Mouse (Mus musculus) cerebellum, postnatal 14 days (tissue): ENCODE results near the gene Cdk5rap1.
"Not testable (repeated sequence)": the region's sequence is repeated elsewhere in the genome, so short reads cannot be mapped to it uniquely, and the experiment has no call there.

Experiments
- DNase-seq, 2 experiments: peaks; one replicate each; pipeline ENCODE4 v3.0.0; 2021; ENCODE audit warnings: mixed read lengths in 2 of 2

The Cdk5rap1 gene

DNA sequence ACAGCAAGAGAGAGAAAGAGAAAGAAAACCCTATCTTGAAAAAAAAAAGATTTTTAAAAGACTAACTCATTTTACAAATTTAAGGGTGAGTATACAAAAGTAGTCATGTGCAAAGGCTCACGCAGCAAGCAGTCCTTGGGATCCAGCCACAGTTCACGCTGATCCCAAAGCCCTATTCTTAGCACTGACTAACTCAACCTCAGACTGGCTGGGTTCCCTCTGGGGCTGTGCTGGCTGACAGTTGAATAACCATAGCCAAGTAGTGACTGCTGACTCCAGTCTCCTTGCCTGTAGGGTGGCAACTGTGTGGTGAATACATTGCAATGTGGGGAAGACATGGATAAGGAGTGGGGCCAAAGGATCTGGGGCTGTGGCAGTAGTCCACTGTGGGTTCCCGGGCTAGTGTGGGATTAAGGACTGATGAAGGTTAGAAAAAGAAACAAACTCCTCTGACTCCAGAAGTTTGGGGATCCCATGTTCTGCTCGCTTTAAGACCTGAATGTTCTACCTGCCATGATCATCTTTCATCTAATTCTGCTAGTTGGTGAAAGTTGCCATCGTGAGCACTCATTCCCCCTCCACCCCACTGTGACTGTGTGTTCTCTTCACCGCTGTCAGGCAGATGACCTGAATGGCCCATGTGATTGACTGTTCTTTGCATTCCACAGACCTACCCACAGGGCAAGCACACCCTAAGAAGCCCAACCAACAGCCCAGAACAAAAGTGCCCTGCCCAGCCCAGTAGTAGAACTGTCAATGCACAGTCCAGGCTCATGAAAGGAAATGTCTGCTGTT, 2.2 kb upstream of the Cdk5rap1 start:
- peak; percentile 37 to 42 for DNase-seq

DNA sequence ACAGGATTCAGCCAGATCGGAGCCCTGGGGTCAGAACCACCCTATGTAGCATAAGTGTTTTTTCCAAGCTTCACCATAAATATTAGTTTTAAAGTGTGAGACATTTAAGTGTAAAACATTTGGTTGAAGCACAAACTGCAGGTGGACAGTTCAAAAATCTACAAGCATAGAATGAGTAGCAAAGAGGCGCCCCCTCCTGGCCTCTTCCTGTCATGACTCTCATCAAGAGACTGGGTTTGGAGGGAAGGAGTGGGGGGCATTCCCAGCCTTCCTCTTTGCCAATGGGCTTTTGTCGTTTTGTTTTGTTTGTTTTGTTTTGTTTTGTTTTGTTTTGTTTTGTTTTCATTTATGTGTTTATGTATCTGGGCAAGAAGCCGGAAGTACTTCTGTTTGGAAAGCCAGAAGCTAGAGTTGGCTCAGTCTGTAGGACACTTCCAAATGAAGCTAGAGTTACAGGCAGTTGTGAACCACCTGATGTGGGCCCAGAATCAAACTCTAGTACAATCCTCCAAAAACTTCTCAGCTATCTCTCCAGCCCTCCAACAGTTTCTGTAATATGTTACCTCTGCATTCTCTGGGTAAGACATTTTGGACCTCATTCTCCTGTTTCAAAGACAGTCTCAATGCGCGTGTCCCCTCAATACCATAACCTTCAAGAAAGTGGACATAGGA, 1.3 kb upstream of the Cdk5rap1 start:
- peak; percentile 75 to 88 for DNase-seq

DNA sequence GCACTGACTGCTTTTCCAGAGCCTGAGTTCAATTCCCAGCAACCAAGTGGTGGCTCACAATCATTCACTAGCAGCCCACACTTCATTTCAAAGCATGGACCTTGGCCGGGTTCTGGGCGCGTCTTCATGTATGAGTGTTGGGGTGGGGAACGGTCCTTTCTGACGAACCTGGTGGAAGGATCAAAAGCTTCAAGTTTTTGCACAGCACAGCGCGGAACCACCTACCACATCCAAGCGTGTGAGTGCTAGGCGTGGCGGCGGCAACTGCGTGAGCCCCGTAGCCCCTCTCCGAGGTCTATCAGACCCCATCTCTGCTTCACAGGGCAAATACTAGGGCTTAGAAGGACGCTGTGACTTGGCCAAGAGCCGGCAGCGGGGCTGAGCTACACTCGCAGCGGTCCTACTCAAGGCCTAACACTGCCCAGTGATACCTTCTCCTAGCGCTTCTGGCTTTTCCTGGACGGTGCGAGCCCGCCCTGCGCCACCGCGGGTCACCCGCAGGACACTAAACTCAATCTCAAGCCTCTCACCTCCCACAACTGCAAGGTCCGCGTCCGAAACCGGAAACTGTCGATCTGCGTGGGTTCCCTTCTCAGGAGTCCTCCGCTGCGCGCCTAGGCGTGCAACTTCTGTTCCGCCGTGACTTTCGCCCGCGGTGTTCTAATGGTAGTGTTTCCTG, 520 bp downstream of the Cdk5rap1 start:
- peak; percentile 94 to 95 for DNase-seq

DNA sequence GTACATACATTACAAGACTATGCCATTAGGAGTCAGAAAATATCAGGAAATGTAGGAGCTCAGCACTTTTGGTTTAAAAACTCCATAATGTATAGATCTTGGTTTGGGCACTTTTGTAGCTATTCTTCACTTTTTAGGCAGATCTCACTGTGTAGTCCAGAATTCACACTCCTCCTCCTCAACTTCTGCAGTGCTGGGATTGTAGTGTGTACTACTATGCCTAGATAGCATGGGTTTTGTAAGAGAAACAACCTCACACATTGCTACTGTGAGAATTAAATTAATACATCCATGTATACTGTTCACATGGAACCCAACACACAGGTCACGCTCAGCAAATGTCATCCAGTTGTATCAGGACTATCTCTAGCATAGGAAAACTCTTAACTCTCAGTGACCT, 5.3 kb downstream of the Cdk5rap1 start:
- no peak for DNase-seq

DNA sequence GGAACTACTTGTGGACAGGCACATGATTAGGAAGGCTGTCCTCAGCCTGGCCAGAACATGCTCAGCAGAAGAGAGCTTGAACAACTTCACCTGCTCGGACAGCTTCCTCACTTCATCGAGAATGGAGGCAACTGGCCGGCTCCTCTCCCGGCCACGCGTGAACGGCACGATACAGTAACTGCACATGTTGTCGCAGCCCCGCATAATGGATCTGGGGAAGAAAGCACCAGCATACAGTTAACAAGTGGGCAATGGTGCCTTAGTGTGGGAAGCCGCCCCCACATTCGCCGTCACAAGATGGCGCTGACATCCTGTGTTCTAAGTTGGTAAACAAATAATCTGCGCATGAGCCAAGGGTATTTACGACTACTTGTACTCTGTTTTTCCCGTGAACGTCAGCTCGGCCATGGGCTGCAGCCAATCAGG, 18.8 kb downstream of the Cdk5rap1 start:
- DNase-seq = not testable (repeated sequence)

DNA sequence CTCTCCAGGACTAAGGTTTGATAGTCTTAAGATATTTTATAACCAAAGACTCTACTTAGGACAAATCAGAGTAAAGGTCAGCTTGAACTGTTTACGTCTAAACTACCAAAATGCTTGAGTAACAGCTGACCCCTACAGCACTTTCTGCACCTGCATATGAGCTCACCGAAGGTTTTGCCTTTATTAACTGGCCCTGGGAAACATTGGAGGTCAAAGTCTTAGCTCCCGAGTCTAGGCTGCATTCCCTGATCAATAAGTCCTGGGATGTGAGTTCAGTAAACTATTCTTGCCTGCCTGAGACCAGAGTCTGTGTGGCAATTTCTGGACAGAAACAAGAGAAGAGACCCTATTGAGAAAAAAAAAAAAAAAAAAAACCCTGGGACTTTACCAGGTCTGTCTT, 24.7 kb downstream of the Cdk5rap1 start:
- DNase-seq = no peak

DNA sequence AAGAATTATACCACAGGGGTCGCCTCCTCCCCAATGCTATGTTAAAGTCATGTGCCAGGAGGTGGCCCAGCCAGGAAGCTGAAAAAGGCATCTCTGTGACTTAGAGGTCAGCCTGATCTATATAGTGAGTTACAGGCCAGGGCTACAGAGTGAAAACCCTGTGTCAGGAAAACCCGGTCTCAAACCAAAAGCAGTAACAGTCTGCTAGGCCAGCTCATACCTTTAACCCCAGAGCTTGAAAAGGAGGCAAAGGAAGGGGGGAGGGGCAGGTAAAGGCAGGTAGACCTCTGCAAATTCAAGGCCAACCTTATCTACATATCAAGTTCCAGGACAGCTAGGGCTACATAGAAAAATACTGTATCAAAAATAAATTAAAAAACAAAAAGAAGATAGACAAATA, 33.5 kb downstream of the Cdk5rap1 start:
- DNase-seq = no peak

DNA sequence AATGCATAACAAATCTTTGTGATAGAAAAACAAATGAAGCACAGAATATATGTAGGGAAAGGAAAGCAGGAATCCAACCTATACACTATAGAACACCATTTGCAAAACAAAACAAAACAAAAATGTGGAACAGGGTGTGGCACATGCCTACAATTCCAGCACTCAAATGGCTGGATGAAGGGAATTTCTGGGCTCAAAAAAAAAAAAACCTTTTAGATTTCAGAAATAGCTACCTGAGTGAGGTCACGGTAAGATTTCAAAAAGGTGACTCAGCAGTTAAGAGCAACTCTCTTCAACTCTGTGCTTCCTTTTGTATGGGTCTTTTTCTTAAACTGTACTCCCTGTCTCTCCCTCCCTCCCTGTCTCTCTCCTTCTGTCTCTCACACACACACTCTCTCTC, 34.6 kb downstream of the Cdk5rap1 start:
- no peak for DNase-seq

DNA sequence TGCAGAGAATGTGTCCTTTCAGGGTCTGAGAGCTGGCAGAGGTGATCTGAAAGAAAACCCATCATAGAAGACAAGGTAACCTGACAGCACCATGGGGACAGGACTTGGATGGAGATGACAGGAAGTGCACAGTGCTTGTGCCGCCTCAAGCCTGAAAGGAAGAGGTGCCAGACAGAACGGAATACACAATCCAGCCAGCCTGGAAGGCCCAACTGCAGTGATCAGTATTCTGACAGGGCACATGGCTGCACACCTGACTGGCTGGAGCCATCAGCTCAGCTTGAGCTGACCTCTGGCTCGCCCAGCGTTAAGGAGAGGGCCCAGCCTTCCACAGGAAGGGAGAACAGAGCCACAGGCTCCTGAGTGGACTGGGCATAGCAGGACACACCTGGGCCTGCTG, 37.2 kb downstream of the Cdk5rap1 start:
- DNase-seq = no peak

DNA sequence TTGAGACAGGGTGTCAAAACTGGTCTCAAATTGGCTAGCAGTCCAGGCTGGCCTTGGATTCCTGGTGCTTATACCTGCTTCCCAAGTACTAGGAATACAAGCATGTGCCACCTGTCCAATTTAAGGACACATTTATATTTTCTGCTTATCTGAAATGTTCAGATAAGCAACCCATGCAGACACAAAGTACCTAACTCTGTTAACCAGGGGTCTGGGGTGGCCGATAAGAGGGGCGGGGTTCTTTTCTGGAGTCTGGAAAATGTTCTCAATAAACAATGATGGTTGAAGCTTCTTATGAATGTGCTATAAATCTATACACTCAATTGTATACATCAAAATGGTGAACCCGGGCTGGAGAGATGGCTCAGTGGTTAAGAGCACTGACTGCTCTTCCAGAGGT, 46.0 kb downstream of the Cdk5rap1 start:
- no peak for DNase-seq

DNA sequence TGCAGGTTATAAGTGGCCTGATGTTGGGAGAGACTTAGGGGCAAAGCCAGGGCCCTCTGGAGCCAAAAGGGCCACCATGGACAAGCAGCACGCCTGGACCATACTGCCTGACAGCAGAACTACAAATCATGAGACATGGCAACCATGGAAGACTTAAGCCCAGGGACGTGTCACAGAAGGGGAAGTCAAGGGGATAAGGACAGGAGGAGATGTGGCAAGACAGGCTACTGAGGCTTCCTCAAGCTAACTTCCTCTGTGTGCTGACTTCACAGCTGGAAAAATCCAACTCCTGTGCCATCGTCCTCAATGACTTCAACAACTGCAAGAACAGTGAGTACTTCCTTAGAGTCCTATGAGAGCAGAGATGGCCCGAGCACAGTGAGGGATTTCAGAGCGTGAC, 59.0 kb downstream of the Cdk5rap1 start:
- not testable (repeated sequence) for DNase-seq

DNA sequence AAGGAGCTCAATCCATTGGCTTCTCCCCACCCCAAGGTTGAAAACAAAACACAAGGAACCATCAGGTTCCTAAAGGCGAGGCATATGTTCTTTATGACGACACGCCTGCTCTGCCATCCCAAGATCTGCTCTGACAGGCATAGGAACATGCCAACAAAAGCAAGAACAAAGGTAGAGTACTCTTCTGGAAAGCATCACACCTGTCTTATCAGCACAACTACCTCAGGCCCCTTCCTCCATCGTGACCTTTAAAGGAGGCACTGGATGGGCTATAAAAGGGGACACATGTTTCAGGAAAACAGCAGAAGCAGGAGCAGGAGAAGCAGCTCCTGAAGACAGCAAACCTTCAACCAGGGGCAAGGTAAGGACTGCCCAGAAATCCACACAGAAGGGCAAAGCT, 65.9 kb downstream of the Cdk5rap1 start, which contains the start of gene Bpifb9b:
Gene Bpifb9b (plus strand): TSS at position 301 of the 400 bp plus-strand sequence.
- DNase-seq = not testable (repeated sequence)

DNA sequence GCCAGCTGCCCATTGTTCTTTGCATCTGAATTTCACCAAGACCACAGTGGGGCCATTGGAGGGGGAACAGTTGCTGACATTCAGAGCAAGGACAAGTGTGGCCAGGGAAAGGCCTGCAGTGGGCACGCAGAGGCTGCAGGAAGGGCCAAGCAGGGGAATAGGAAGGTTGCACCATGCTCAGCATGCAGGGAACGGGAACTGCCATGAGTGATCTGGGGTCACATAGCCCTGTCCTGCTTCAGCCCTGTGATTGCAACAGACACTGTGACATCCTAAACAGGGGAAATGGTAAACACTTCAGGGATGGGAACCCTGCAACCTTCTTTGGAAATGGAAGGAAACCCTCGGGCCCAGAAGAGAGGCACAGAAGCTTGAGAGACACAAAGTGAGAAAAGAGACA, 68.2 kb downstream of the Cdk5rap1 start:
- DNase-seq = not testable (repeated sequence)

DNA sequence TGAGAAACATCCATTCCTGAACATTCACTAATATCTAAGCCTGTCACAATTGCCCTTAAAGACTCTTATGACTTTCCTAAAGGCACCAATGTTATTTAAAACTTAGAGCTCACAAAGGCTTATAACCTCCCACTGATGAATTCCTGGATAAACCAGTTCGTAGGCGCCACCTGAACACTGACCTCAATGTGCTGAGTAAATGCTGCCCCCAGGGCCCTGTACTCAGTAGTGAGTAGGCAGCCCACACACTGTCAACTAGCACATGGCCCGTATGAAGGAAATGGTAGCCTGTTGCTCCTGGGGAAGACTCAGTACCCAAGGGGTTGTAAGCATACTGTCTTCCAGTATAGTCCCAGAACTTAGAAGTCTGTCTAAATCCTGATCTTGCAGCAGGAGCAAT, 71.0 kb downstream of the Cdk5rap1 start:
- DNase-seq = no peak

DNA sequence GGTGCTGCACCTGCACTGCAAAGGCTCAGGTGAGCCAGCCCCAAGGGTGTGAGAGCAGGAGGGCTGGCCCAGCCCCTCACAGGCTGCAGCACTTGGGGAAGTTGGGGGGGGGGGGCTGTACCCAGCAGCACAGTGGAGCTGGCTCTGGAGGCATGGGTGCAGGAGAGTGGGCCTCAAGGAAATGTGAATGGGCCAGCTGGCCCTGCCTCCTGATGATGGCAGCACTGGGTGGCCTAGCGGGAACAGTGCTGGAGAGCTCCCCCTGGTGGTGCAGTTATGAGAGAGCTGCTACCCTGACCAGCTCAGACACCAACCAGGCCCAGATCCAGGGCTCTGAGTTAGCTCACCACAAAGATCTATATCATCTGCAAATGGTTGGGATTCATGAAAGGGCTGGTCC, 72.3 kb downstream of the Cdk5rap1 start:
- peak; percentile 80 to 87 for DNase-seq

DNA sequence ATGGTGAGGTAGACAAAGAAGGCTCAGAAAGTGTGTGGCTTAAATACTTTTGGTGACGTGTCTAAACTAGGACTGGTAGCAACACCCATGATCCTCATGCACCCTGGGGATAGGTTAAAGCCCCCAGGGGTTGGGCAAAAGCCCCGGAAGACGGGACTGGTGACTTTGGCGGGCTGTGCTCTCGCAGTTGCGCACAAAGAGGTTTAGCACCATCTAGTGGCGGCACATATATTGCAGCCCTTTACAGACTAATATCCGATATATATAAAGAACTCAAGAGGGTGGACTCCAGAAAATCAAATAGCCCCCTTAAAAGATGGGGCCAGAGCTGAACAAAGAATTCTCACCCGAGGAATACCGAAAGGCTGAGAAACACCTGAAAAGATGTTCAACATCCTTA, 78.1 kb downstream of the Cdk5rap1 start:
- DNase-seq = peak; percentile 73 to 79

DNA sequence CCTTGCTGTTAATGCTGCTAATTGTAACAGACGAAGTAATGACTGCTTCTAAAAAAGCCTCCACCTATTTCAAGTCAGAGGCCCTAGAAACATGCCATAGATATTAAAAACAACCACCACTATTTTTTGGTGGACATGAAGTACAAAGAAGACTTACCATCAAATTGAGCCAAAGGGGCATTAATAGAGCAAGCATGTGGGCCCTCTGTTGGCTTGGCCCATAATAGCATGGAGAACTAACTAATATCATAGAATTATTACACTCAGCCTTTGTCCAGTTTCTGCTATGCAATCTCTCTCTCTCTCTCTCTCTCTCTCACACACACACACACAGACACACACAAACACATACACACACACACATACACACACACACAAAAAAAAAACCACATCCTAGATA, 80.0 kb downstream of the Cdk5rap1 start:
- peak; percentile 29 to 45 for DNase-seq

DNA sequence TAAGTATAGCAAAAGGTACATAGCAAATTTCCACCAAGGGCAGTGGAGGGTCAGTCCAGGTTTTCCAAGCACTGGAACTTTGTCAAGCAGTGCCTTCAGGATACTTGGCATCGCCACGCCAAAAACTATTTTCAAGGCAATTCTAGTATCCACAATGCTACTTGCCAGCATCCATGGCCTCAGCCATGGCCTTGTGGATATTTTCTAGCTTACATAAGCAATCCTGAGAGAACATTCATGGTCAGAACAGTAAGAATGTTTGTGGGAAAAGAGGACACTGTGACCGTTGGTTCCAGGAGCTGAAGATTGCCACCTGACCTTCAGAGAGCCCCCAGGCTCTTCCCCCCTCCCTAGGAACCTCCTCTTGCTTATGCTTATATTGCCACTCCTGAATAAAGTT, 80.9 kb downstream of the Cdk5rap1 start:
- DNase-seq = not testable (repeated sequence)
